In genomic region chr4:138708636-138709035, GRCm38 (mm10) we compare ENCODE assay signal across 10 mouse cellular contexts. TPM values are rescaled to one million over a fixed set of nuclear protein-coding genes. Genes with fewer than 3 reads are reported as not detected.
DNase-seq lines count a peak whose midpoint lies in the region; ATAC-seq lines count a peak whose summit lies in the region.
"Had no signal": no experiment of that assay in that cellular context is flagged by ENCODE, and none has a peak within 500 bp of the region (broad histone marks: within the 10 kb centered on the region; RNA-seq: fewer than 3 reads in every experiment).

No protein-coding gene starts in this region.

- H3K36me3 ChIP-seq in heart, embryonic 11.5 days (ENCODE audit: control insufficient read depth, insufficient read depth, low read length) = no peaks in the 10 kb centered on the region
- H3K36me3 ChIP-seq in neural tube, embryonic 11.5 days (ENCODE audit: control insufficient read depth, insufficient read depth, low read length) = no peaks in the 10 kb centered on the region
- H3K36me3 ChIP-seq: hindbrain, embryonic 15.5 days had no signal

- H3K4me2 ChIP-seq in heart, embryonic 11.5 days = no peak overlapping the region
- H3K4me2 ChIP-seq in neural tube, embryonic 11.5 days (ENCODE audit: low read depth) = no peak overlapping the region
- H3K4me2 ChIP-seq: hindbrain, embryonic 15.5 days had no signal

- no peak for ATAC-seq in heart, embryonic 11.5 days (replicated peaks; ENCODE audit: insufficient number of reproducible peaks, low FRiP score, low TSS enrichment)
- no peak for ATAC-seq in neural tube, embryonic 11.5 days (ENCODE audit: insufficient read depth, low FRiP score, low TSS enrichment)

- H3K4me1 ChIP-seq in heart, embryonic 11.5 days (ENCODE audit: control insufficient read depth, insufficient read depth, low read length) = no peaks in the 10 kb centered on the region
- no peaks in the 10 kb centered on the region for H3K4me1 ChIP-seq in neural tube, embryonic 11.5 days (ENCODE audit: control insufficient read depth, insufficient read depth, low read length)

- no peak overlapping the region for H3K4me3 ChIP-seq in heart, embryonic 11.5 days (ENCODE audit: low read depth, low read length)
- H3K4me3 ChIP-seq in neural tube, embryonic 11.5 days (ENCODE audit: low read depth, low read length) = no peak overlapping the region
- H3K4me3 ChIP-seq: hindbrain, embryonic 15.5 days had no signal

- H3K27ac ChIP-seq in heart, embryonic 11.5 days (ENCODE audit: low read depth, low read length) = no peak overlapping the region
- no peak overlapping the region for H3K27ac ChIP-seq in neural tube, embryonic 11.5 days (ENCODE audit: low read depth, low read length)
- H3K27ac ChIP-seq: hindbrain, embryonic 15.5 days had no signal

- H3K27me3 ChIP-seq in heart, embryonic 11.5 days (ENCODE audit: control insufficient read depth, insufficient read depth, low read length) = peaks cover 5% of the 10 kb centered on the region; the same call in 1 of the 2 replicates
- no peaks in the 10 kb centered on the region for H3K27me3 ChIP-seq in neural tube, embryonic 11.5 days (ENCODE audit: control insufficient read depth, insufficient read depth, low read length)
- H3K27me3 ChIP-seq: hindbrain, embryonic 15.5 days had no signal

- peak; percentile 21 for DNase-seq in heart, adult 8-10 months (ENCODE audit: low spot score)
- DNase-seq in CD4-positive helper T cell, adult 2 months (ENCODE audit: low read depth, low spot score) = peak; percentile 14
- DNase-seq in brain, adult 2 months (ENCODE audit: low read depth, low spot score) = peak; percentile 85
- peak; percentile 49 for DNase-seq in gastrocnemius, postnatal 14 days
- peak; percentile 75 to 88 for DNase-seq in kidney, postnatal 36 days
- peak; percentile 65 for DNase-seq in neural tube, embryonic 11.5 days (ENCODE audit: low spot score)
- no peak for DNase-seq in frontal cortex, postnatal 36 days (ENCODE audit: low spot score in 2 of 2)

- no peak overlapping the region for H3K9ac ChIP-seq in heart, embryonic 11.5 days (ENCODE audit: low read depth, low read length)
- H3K9ac ChIP-seq in neural tube, embryonic 11.5 days (ENCODE audit: low read length) = no peak overlapping the region
- H3K9ac ChIP-seq: hindbrain, embryonic 15.5 days had no signal

- WGBS in heart, embryonic 11.5 days (ENCODE audit: insufficient replicate concordance) = 8% methylated on average over 7 of the region's 7 CpGs
- WGBS in neural tube, embryonic 11.5 days = 13% methylated on average over 7 of the region's 7 CpGs

- H3K9me3 ChIP-seq in heart, embryonic 11.5 days (replicated peaks; ENCODE audit: control insufficient read depth, low read length) = no peaks in the 10 kb centered on the region
- H3K9me3 ChIP-seq in neural tube, embryonic 11.5 days (ENCODE audit: control insufficient read depth, low read length) = no peaks in the 10 kb centered on the region
- H3K9me3 ChIP-seq: hindbrain, embryonic 15.5 days had no signal

- intact Hi-C loops in gastrocnemius, postnatal 14 days (cut with DNase I; ENCODE audit: low total_unique reads) = loop anchor here (2.0 kb wide), 1 partner anchor 142 kb away; no protein-coding TSS in a partner anchor

RNA-seq across cellular contexts. Expression of gene Pla2g2c, which starts 16.0 kb away (rescaled TPM):
- under 1 TPM in 2 of 4 experiments, not detected in 2; 0.17 to 0.19 TPM for total RNA-seq in heart, adult 8-10 months (2022)
- polyA plus RNA-seq in heart, embryonic 11.5 days (2014; fragmentation: Nextera tagmentation; extraction: Ambion mirVana) = 0.31 and 0.52 TPM in 2 replicates
- not detected for total RNA-seq in gastrocnemius, postnatal 14 days (2021)
- polyA plus RNA-seq in neural tube, embryonic 11.5 days (2014; fragmentation: Nextera tagmentation; extraction: Ambion mirVana) = 0.46 and 0.80 TPM in 2 replicates
- total RNA-seq: neutrophil, adult 5-6 weeks had no signal

RNA-seq across cellular contexts. Expression of gene Ubxn10, which starts 28.3 kb away (rescaled TPM):
- total RNA-seq in heart, adult 8-10 months (2022) = 1 to 10 TPM; 2.3 to 3.3 (median 2.8) TPM
- 1.2 and 1.3 TPM in 2 replicates for polyA plus RNA-seq in heart, embryonic 11.5 days (2014; fragmentation: Nextera tagmentation; extraction: Ambion mirVana)
- total RNA-seq in gastrocnemius, postnatal 14 days (2021) = under 1 TPM; 0.16 to 0.29 TPM
- 0.84 and 1.0 TPM in 2 replicates for polyA plus RNA-seq in neural tube, embryonic 11.5 days (2014; fragmentation: Nextera tagmentation; extraction: Ambion mirVana)
- total RNA-seq: neutrophil, adult 5-6 weeks had no signal

RNA-seq across cellular contexts. Expression of gene Pla2g2f, which starts 48.8 kb away (rescaled TPM):
- total RNA-seq in heart, adult 8-10 months (2022) = under 1 TPM; 0.34 to 0.63 (median 0.55) TPM
- polyA plus RNA-seq in heart, embryonic 11.5 days (2014; fragmentation: Nextera tagmentation; extraction: Ambion mirVana) = not detected in 2 replicates
- not detected for total RNA-seq in gastrocnemius, postnatal 14 days (2021)
- polyA plus RNA-seq in neural tube, embryonic 11.5 days (2014; fragmentation: Nextera tagmentation; extraction: Ambion mirVana) = 0.09 and 0.17 TPM in 2 replicates
- total RNA-seq: neutrophil, adult 5-6 weeks had no signal

Comparison
In these comparisons a context has a peak if more than half of its experiments do, and no peak if none do; other contexts are left out.
1. DNase-seq: peak in heart, adult 8-10 months (single experiment), CD4-positive helper T cell, adult 2 months (single experiment), brain, adult 2 months (single experiment), gastrocnemius, postnatal 14 days (single experiment), kidney, postnatal 36 days (2 of 2) and neural tube, embryonic 11.5 days (single experiment); none in frontal cortex, postnatal 36 days (0 of 2).